Mouse (Mus musculus) mature B cell (primary cell): ENCODE measurements around the gene Gm5773.
"Not testable (repeated sequence)": the region's sequence is repeated elsewhere in the genome, so short reads cannot be mapped to it uniquely, and the experiment has no call there.

ENCODE experiments used
- in situ Hi-C: fragments of 300-500 bp; cut with MboI; formaldehyde crosslinking; loops from 2 replicates; pipeline ENCODE4 v1.14.3; 2019

Gm5773 gene

DNA sequence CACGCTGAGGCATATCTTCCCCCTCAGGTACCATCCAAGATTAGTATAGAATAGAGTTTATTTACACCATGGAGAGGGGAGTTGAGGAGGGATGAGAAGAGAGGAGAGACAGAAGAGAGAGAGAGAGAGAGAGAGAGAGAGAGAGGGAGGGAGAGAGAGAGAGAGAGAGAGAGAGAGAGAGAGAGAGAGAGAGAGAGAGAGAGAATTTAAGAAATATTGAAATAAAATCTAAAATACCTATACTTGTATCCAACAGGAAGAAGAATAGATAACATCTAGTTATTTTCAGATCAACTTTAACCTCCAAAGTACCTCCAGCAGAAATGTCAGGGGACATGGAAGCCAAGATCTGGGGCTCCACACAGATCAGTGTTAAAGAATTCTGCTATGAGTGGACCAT lies at the start of gene Gm5773:
Gene Gm5773, plus strand, starts transcription at position 301 of the 400 bp plus-strand sequence.
- in situ Hi-C loops = not testable (repeated sequence)

GRCm38 (mm10) chr3:93745475-93745874 lies 27.3 kb upstream of the Gm5773 start:
- in situ Hi-C loops = not testable (repeated sequence)

- in situ Hi-C loops = not testable (repeated sequence)
Observed at GRCm38 (mm10) chr3:93754022-93754421, 18.8 kb upstream of the Gm5773 start.

DNA sequence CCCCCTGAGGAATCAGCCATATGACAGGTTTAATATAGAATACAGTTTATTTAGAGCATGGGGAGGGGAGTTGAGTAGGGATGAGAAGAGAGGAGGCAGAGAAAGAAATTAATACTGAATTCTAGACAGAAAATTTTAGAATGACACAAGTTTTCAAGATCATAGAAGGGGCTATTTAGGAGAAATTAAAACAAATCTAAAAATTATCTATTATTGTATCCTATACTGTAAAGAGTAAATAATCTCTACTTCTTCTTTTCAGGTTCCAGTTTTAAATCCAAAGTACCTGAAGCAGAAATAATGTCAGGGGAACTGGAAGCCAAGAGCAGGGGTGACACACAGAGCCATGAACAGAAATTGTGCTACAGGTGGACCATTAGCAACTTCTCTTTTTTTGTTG lies 23.3 kb downstream of the Gm5773 start, which contains the start of gene Tdpoz4:
Gene Tdpoz4, plus strand, starts transcription at position 301 of the 400 bp plus-strand sequence.
- in situ Hi-C loops = not testable (repeated sequence)

GRCm38 (mm10) chr3:93813341-93813740 lies 40.5 kb downstream of the Gm5773 start:
- in situ Hi-C loops = not testable (repeated sequence)
